Mouse (Mus musculus) lung, adult 2 months (tissue): Measurements from ENCODE around the gene Rbm18. TPM values are rescaled to one million over a fixed set of nuclear protein-coding genes. Genes with fewer than 3 reads are reported as not detected.
"Not testable (repeated sequence)": the region's sequence is repeated elsewhere in the genome, so short reads cannot be mapped to it uniquely, and the experiment has no call there.

Experiments
- DNase-seq: peaks from one replicate; pipeline ENCODE4 v3.0.0; 2022
- H3K4me1 ChIP-seq: fragments of 200-500 bp; 2 replicates; pipeline ENCODE4 v1.6.1; 2011; ENCODE audit warnings: low read length; ENCODE audit not compliant: control insufficient read depth, insufficient read depth
- H3K4me3 ChIP-seq: fragments of 200-500 bp; replicated peaks from 2 replicates; pipeline ENCODE3; 2011; ENCODE audit warnings: low read depth, mild to moderate bottlenecking, control low read depth, low read length; ENCODE audit errors: extremely low read depth
- CTCF ChIP-seq: fragments of 200-500 bp; IDR thresholded peaks from 2 replicates; pipeline ENCODE4 v1.5.1; 2011; ENCODE audit warnings: mild to moderate bottlenecking, low read length, control low read depth; ENCODE audit not compliant: insufficient read depth
- POLR2A ChIP-seq: fragments of 200-500 bp; IDR thresholded peaks from 2 replicates; pipeline ENCODE4 v1.6.1; 2011; ENCODE audit warnings: low read depth, mild to moderate bottlenecking, control low read depth, low read length, borderline replicate concordance; ENCODE audit errors: extremely low read depth
- WGBS: fragments of 180-500 bp; shearing (Covaris S2); methylation state at CpG from one replicate; pipeline ENCODE4 v1.1.7; 2018; 5-methylcytosine and 5-hydroxymethylcytosine counted together
- polyA plus RNA-seq: library from polyadenylated mRNA; depleted of rRNA; stranded (reverse); fragments of >200 nt; gene quantifications from 2 replicates; pipeline ENCODE4 v1.2.3, GENCODE M21; 2012

Gene Rbm18
- polyA plus RNA-seq, 1 experiment = 14.5 TPM

GRCm38 (mm10) chr2:36167990-36168618, 31.5 kb upstream of the Rbm18 start:
- 57% methylated on average over 1 of the region's 1 CpGs for WGBS
- TF ChIP-seq POLR2A (no peak), CTCF (no peak)
- DNase-seq = no peak
- Histone ChIP-seq H3K4me1 (peaks cover 5% of the 10 kb centered on the region), H3K4me3 (no peak overlapping the region)

- no peak for TF ChIP-seq CTCF
- no peak for TF ChIP-seq POLR2A
- no peaks in the 10 kb centered on the region for H3K4me1 ChIP-seq
- DNase-seq = no peak
- H3K4me3 ChIP-seq = no peak overlapping the region
- 71% methylated on average over 4 of the region's 4 CpGs for WGBS
Measured at GRCm38 (mm10) chr2:36159336-36159735, 22.8 kb upstream of the Rbm18 start.

GRCm38 (mm10) chr2:36157461-36157860, 20.9 kb upstream of the Rbm18 start:
- DNase-seq = no peak
- H3K4me1 ChIP-seq = no peaks in the 10 kb centered on the region
- no peak overlapping the region for H3K4me3 ChIP-seq
- TF ChIP-seq POLR2A (no peak), CTCF (no peak)
- WGBS = 89% methylated on average over 1 of the region's 1 CpGs

- DNase-seq, H3K4me3 ChIP-seq, H3K4me1 ChIP-seq: not testable (repeated sequence)
- WGBS = 95% methylated on average over 4 of the region's 4 CpGs
Measured at GRCm38 (mm10) chr2:36152401-36152800, 15.8 kb upstream of the Rbm18 start.

GRCm38 (mm10) chr2:36148876-36149365, 12.3 kb upstream of the Rbm18 start:
- DNase-seq = no peak
- TF ChIP-seq CTCF (no peak), POLR2A (no peak)
- WGBS = 73% methylated on average over 7 of the region's 7 CpGs
- Histone ChIP-seq H3K4me3 (no peak overlapping the region), H3K4me1 (no peaks in the 10 kb centered on the region)

GRCm38 (mm10) chr2:36139096-36139495, 2.5 kb upstream of the Rbm18 start:
- Histone ChIP-seq H3K4me3 (no peak overlapping the region), H3K4me1 (peaks cover 9% of the 10 kb centered on the region; the same call in 1 of the 2 replicates)
- no peak for TF ChIP-seq CTCF
- no peak for TF ChIP-seq POLR2A
- WGBS = 37% methylated on average over 2 of the region's 2 CpGs
- DNase-seq = no peak

- TF ChIP-seq POLR2A (no peak), CTCF (no peak)
- peak overlapping the region; percentile 86 for H3K4me3 ChIP-seq
- no peak for DNase-seq
- under 1% methylated on average over 4 of the region's 4 CpGs for WGBS
- H3K4me1 ChIP-seq = peaks cover 9% of the 10 kb centered on the region; the same call in 1 of the 2 replicates
Measured at GRCm38 (mm10) chr2:36135887-36136286, 686 bp downstream of the Rbm18 start.

GRCm38 (mm10) chr2:36129051-36129450, 7.5 kb downstream of the Rbm18 start:
- WGBS = 53% methylated on average over 3 of the region's 3 CpGs
- DNase-seq = no peak
- peaks cover 9% of the 10 kb centered on the region for H3K4me1 ChIP-seq
- H3K4me3 ChIP-seq = no peak overlapping the region
- TF ChIP-seq CTCF = no peak
- no peak for TF ChIP-seq POLR2A

GRCm38 (mm10) chr2:36127973-36128372, 8.6 kb downstream of the Rbm18 start:
- 49% methylated on average over 4 of the region's 4 CpGs for WGBS
- no peak for TF ChIP-seq POLR2A
- no peak for TF ChIP-seq CTCF
- no peak for DNase-seq

GRCm38 (mm10) chr2:36126795-36127429, 9.7 kb downstream of the Rbm18 start:
- no peak for TF ChIP-seq POLR2A
- no peak for TF ChIP-seq CTCF
- H3K4me3 ChIP-seq = no peak overlapping the region
- DNase-seq = no peak
- WGBS = 75% methylated on average over 9 of the region's 9 CpGs
- peaks cover 9% of the 10 kb centered on the region for H3K4me1 ChIP-seq

More at GRCm38 (mm10) chr2:36127973-36128372, 8.6 kb downstream of the Rbm18 start:
- H3K4me3 ChIP-seq = no peak overlapping the region
- peaks cover 9% of the 10 kb centered on the region for H3K4me1 ChIP-seq

GRCm38 (mm10) chr2:36112632-36113031, 23.9 kb downstream of the Rbm18 start:
- WGBS = 84% methylated on average over 3 of the region's 3 CpGs
- TF ChIP-seq POLR2A = no peak
- TF ChIP-seq CTCF = no peak
- DNase-seq = no peak
- Histone ChIP-seq H3K4me3 (no peak overlapping the region), H3K4me1 (no peaks in the 10 kb centered on the region)
